Mouse (Mus musculus): ENCODE measurements around the gene Gm11555. TPM values are rescaled to one million over a fixed set of nuclear protein-coding genes. Genes with fewer than 3 reads are reported as not detected.
"Not testable (repeated sequence)": the region's sequence is repeated elsewhere in the genome, so short reads cannot be mapped to it uniquely, and the experiment has no call there.

Gm11555 gene
- polyA plus RNA-seq, 1 experiment = not detected

- no peak for TF ChIP-seq POLR2A (IDR thresholded peaks at IDR 0.05; ENCODE audit: borderline replicate concordance, extremely low read depth, low read depth, low read length)
- no peak for TF ChIP-seq CTCF (IDR thresholded peaks at IDR 0.05; ENCODE audit: insufficient read depth, low read length)
- Histone ChIP-seq H3K4me3 (replicated peaks; ENCODE audit: extremely low read depth, low read depth, low read length) (no peak overlapping the region), H3K4me1 (ENCODE audit: control insufficient read depth, insufficient read depth, low read length) (no peaks in the 10 kb centered on the region)
- no peak for DNase-seq
- WGBS = 77% methylated on average over 1 of the region's 1 CpGs
Observed at GRCm38 (mm10) chr11:99609126-99609525, 40.9 kb downstream of the Gm11555 start.

GRCm38 (mm10) chr11:99603208-99603607 is 46.8 kb downstream of the Gm11555 start, which contains the start of gene Gm11938:
Gene Gm11938, minus strand, starts transcription at chr11:99603308.
- WGBS = 48% methylated on average over 1 of the region's 1 CpGs
- H3K4me1 ChIP-seq (ENCODE audit: control insufficient read depth, insufficient read depth, low read length); DNase-seq; H3K4me3 ChIP-seq (replicated peaks; ENCODE audit: extremely low read depth, low read depth, low read length): not testable (repeated sequence)

Other genes starting within 250 kb of the Gm11555 start
- gene Krt12, start 228.0 kb downstream of the Gm11555 start, polyA plus RNA-seq (2012; rRNA removed) = 0.06 TPM in 1 of 2 replicates, not detected in the other
- gene Krt20, start 212.1 kb downstream of the Gm11555 start, polyA plus RNA-seq (2012; rRNA removed) = 0.72 TPM in 1 of 2 replicates, not detected in the other
- gene Krt23, start 157.1 kb downstream of the Gm11555 start, polyA plus RNA-seq (2012; rRNA removed) = 20.2 and 26.1 TPM in 2 replicates
- gene Krt39, start 128.9 kb downstream of the Gm11555 start, polyA plus RNA-seq (2012; rRNA removed) = not detected in 2 replicates
- gene Krt40, start 107.1 kb downstream of the Gm11555 start, polyA plus RNA-seq (2012; rRNA removed) = not detected in 2 replicates
- 1.2 TPM in 1 of 2 replicates, not detected in the other for gene Krtap3-3, start 99.4 kb downstream of the Gm11555 start, polyA plus RNA-seq (2012; rRNA removed)
- 8.7 TPM in 1 of 2 replicates, not detected in the other for gene Krtap3-2, start 93.4 kb downstream of the Gm11555 start, polyA plus RNA-seq (2012; rRNA removed)
- gene Gm11939, start 90.8 kb downstream of the Gm11555 start, polyA plus RNA-seq (2012; rRNA removed) = not detected in 2 replicates
- not detected in 2 replicates for gene Krtap3-1, start 83.6 kb downstream of the Gm11555 start, polyA plus RNA-seq (2012; rRNA removed)
- not detected in 2 replicates for gene Krtap1-5, start 69.2 kb downstream of the Gm11555 start, polyA plus RNA-seq (2012; rRNA removed)
- not detected in 2 replicates for gene Krtap1-4, start 66.6 kb downstream of the Gm11555 start, polyA plus RNA-seq (2012; rRNA removed)
- gene Krtap1-3, start 58.9 kb downstream of the Gm11555 start, polyA plus RNA-seq (2012; rRNA removed) = not detected in 2 replicates
- gene Krtap9-3, start 52.1 kb downstream of the Gm11555 start, polyA plus RNA-seq (2012; rRNA removed) = not detected in 2 replicates
- gene Gm11938, start 46.9 kb downstream of the Gm11555 start, polyA plus RNA-seq (2012; rRNA removed) = not detected in 2 replicates
- not detected in 2 replicates for gene Gm11937, start 40.0 kb downstream of the Gm11555 start, polyA plus RNA-seq (2012; rRNA removed)
- gene Krtap2-4, start 35.4 kb downstream of the Gm11555 start, polyA plus RNA-seq (2012; rRNA removed) = not detected in 2 replicates
- gene Gm11562, start 29.8 kb downstream of the Gm11555 start, polyA plus RNA-seq (2012; rRNA removed) = not detected in 2 replicates
- gene Krtap4-1, start 22.0 kb downstream of the Gm11555 start, polyA plus RNA-seq (2012; rRNA removed) = not detected in 2 replicates
- not detected in 2 replicates for gene Krtap4-2, start 15.2 kb downstream of the Gm11555 start, polyA plus RNA-seq (2012; rRNA removed)
- gene Krtap4-7, start 6.1 kb downstream of the Gm11555 start, polyA plus RNA-seq (2012; rRNA removed) = not detected in 2 replicates
- not detected in 2 replicates for gene Gm11563, start 8.7 kb upstream of the Gm11555 start, polyA plus RNA-seq (2012; rRNA removed)
- not detected in 2 replicates for gene Krtap4-6, start 15.7 kb upstream of the Gm11555 start, polyA plus RNA-seq (2012; rRNA removed)
- gene Gm14190, start 40.5 kb upstream of the Gm11555 start, polyA plus RNA-seq (2012; rRNA removed) = not detected in 2 replicates
- not detected in 2 replicates for gene Gm14180, start 84.1 kb upstream of the Gm11555 start, polyA plus RNA-seq (2012; rRNA removed)
- not detected in 2 replicates for gene Gm11595, start 122.7 kb upstream of the Gm11555 start, polyA plus RNA-seq (2012; rRNA removed)
- not detected in 2 replicates for gene Krtap4-8, start 130.5 kb upstream of the Gm11555 start, polyA plus RNA-seq (2012; rRNA removed)
- not detected in 2 replicates for gene Krtap4-9, start 135.0 kb upstream of the Gm11555 start, polyA plus RNA-seq (2012; rRNA removed)
- not detected in 2 replicates for gene Gm11596, start 143.2 kb upstream of the Gm11555 start, polyA plus RNA-seq (2012; rRNA removed)
- not detected in 2 replicates for gene Gm11569, start 148.7 kb upstream of the Gm11555 start, polyA plus RNA-seq (2012; rRNA removed)
- not detected in 2 replicates for gene Gm11554, start 154.2 kb upstream of the Gm11555 start, polyA plus RNA-seq (2012; rRNA removed)
- gene Krtap4-13, start 159.7 kb upstream of the Gm11555 start, polyA plus RNA-seq (2012; rRNA removed) = not detected in 2 replicates
- not detected in 2 replicates for gene Gm11564, start 165.4 kb upstream of the Gm11555 start, polyA plus RNA-seq (2012; rRNA removed)
- not detected in 2 replicates for gene 2300003K06Rik, start 187.8 kb upstream of the Gm11555 start, polyA plus RNA-seq (2012; rRNA removed)
- not detected in 2 replicates for gene Krtap4-16, start 201.4 kb upstream of the Gm11555 start, polyA plus RNA-seq (2012; rRNA removed)
- not detected in 2 replicates for gene Gm11568, start 207.7 kb upstream of the Gm11555 start, polyA plus RNA-seq (2012; rRNA removed)
- not detected in 2 replicates for gene Gm11559, start 214.2 kb upstream of the Gm11555 start, polyA plus RNA-seq (2012; rRNA removed)
- not detected in 2 replicates for gene Krtap9-1, start 223.2 kb upstream of the Gm11555 start, polyA plus RNA-seq (2012; rRNA removed)
- gene Gm11567, start 229.0 kb upstream of the Gm11555 start, polyA plus RNA-seq (2012; rRNA removed) = 0.19 TPM in 1 of 2 replicates, not detected in the other